Mouse (Mus musculus) neutrophil, adult 65 days (primary cell): Measurements from ENCODE around the gene Rhbdl1. TPM values are rescaled to one million over a fixed set of nuclear protein-coding genes. Genes with fewer than 3 reads are reported as not detected.

Source experiments
- total RNA-seq: library from RNA; stranded (reverse); gene quantifications from 2 replicates; pipeline ENCODE4 v1.2.4, GENCODE M21; 2023

Gene Rhbdl1
- 0.64 and 1.3 TPM in 2 replicates for total RNA-seq

DNA sequence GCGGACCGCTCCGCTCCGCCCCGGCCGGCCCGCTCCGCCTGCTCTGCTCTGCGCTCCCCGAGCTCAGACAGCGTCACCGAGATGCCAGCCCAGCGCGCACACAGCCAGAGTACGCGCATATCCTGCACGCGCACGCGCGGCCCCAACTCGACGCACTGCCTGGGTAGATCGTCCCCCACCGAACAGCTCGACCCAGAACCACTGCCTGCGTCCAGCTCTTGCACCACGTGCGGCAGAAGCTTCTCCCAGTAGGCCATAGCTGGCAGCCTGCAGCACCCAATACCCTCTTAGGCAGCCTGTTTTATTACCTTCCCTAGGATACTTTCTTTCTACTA is at the start of gene Rhbdl1:
TSS of gene Rhbdl1 (minus strand) at position 220 of the 335 bp plus-strand sequence.

DNA sequence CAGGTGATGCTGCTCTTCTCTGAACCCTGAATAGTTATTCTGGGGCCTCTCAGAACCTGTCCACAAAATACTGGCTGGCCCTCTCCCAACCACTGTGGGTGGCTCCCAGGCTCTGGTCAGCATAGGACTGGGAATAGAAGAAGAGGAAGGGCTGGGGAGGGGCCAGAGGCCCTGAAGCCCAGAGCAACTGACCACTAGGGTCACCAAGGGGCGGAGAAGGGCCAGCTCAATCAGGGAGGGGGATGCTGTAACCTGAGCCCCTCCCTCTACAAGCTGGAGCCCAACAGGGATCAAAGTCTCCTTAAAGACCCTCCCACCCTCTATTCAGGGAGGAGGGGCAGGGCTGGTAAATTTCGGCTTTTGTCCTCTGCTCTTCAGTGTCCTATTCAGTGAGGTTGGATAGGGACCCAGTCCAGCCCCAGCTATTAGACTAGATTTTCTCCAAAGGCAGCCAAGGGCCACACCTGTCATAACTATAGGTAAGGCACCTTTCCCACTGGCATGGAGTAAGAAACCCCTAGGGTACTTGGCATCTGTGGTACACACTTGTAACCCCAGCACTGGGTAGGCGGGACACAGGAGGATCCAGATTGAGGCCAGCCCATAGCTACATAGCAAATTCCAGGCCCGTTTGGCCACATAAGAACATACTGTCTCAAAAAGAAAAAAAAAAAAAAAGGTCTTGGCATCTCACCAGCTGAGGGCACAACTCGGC is 43.3 kb upstream of the Rhbdl1 start, which contains the start of gene Wfikkn1:
TSS of gene Wfikkn1 (minus strand) at position 663 of the 715 bp plus-strand sequence.

DNA sequence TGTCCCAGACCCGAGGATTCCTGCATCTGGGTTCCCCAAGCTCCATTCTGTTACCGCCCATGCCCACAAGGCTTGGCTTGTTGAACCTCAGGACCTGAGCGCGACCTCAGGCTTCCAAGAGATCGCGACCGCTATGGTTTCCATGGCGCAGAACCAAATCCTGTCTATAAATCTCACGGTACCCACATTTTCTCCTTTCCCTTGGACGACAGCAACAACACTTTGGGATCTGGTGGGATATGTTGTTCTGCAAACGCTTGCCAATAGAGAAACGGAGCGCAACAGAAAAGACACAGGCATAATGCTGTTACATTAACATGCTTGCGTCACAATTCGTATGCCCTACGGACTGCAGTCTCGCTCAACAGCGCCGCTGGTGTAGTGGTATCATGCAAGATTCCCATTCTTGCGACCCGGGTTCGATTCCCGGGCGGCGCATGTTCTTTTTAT is 37.7 kb upstream of the Rhbdl1 start, which contains the start of gene Mettl26:
TSS of gene Mettl26 (plus strand) at position 354 of the 450 bp plus-strand sequence.

DNA sequence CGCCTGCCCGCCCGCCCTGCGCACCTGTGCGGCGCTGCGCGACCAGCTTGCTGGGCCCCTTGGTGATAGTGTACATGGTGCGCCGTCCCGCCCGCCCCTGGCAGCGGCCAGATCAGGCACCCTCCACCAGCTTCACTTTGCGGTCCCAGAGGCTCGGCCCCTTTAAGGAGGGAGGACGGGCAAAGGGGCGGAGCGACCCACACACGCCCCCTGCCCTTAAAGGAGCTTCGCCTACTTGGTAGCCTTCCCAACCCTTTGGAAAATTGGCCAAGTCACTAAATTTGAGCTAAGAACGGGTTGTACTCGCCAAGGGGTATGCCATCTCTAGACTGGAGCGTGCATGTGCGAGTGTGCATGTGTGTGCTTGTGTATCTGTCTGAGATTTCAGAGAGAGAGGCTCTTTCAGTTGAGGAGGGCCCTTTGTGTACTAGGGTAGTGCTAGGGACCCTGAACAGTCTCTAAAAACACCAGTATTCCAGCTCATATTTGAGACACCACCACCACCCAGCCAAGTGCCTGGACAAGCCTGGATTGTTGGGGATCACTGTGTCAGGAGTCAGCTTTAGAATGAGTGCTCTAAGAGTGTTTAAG is 31.6 kb upstream of the Rhbdl1 start, which contains the start of gene Mcrip2:
TSS of gene Mcrip2 (minus strand) at position 164 of the 591 bp plus-strand sequence.

DNA sequence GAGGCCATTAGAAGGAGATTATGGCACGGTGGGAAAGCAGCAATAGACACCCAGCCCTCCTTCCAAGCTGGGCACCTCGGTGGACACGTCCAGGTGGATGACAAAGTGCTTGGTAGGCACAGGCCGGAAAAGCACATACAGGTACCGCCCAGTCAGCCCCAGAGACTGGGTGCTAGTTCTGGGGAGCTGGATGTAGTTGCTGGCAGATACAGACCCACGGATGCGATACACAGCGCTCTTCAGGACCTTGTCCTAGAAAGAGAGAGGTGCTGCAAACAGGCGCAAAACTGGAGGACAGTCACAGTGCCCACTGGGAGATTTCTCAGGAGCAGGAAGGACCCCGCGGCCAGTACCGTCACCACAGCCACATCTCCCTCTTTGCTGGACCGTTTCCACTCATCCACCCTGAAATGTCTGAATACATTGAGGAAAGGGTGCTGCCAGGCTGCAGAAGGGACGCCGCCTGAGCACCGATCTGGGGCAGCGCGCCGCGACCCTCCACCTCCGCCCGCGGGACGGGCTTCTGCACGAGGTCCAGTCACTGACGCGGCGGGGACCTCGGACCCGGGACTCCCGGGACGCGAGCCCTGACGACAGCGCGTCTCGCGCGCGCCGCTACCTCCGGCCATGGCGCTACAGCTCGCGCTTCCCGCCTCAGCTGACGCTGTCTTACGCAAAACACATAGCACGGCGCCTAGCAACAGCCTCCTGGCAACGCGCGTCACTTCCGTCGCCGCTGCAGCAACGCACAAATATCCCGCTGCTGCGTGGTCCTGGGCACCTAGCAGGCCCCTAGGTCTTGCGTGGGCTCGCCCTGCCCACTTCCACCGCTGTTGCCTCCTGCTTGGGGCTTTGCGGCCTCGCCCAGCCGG is 24.0 kb upstream of the Rhbdl1 start, which contains the start of gene Wdr90:
TSS of gene Wdr90 (minus strand) at position 670 of the 872 bp plus-strand sequence.

DNA sequence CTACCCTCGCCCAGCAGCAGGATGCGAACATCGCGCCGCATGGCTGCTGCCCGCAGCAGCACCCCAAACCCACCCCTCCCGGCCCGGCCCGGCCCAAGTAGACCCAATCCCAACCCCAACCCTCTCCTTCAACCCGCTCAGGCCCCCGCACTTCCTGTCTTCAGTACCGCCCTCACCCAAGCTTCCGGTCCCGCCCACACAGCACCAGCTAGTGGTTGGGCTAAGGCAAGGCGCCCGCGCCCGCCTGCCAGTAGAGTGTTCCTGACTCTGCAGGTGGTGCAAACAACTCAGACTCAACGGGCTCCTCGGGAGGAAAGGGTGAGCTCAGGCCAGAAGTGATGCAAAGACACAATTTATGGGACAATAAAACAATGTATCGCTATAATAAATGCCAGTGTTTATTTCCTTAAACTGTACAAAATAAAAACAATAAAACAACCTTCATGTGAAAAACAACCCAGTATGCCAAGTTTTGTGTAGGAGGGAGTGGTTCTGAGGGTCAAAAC is 7.4 kb upstream of the Rhbdl1 start, which contains the start of gene Rhot2:
TSS of gene Rhot2 (minus strand) at position 456 of the 506 bp plus-strand sequence.

DNA sequence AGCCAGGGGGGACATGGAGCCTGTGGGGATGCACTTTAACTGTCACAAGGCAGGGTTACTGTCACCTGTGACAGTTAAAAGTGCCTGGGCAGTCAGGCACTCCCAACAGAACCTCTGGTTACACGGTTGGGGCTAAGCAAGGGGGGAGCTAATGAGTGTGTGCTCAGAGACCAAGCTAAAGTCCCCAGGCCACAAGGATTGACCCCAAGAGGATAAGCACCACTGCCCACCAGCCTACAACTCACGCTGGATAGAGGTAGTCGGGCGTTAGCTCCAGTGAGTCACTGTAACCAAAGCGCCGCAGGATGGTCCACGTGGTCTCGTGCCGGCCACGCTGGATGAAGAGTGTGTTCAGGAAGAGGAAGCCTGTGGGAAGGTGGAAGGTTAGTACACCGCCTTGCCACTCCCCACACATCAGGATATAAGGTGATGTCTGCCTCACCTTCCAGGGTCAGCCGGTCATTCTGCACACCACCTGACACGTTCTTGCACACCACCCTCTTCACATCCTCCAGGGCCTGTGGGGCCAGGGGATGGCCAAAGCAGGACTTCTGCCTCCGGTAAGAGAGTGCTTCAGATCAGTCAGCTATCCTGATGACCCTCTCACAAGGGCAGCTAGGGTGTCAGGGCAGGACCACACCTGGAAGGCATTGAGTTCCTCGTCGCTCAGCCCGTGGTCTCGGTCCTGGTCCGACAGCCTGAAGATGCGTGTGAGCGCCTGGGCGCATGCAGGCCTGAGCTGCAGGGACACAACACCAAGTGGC is 4.2 kb upstream of the Rhbdl1 start, which contains the start of gene Gm20683:
TSS of gene Gm20683 (minus strand) at position 647 of the 764 bp plus-strand sequence.

DNA sequence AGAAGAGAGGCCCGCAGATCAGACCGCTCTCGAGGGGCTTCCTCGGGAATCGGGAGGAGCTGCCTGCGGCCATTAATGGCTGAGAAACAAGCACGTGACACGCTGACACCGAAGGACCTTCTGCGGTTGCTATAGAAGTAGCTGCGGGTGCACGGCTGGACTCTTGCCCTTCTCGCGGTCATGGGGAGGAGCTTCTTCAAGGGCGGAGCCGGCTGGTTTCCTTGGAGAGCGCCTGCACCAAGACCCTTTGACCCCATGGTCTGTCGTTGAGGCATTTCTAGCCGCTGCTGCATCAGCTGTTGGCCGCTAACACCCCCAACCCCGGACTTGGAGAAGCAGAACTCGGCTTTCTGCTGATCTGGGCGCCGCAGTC is 3.8 kb downstream of the Rhbdl1 start, which contains the start of gene Stub1:
TSS of gene Stub1 (minus strand) at position 114 of the 373 bp plus-strand sequence.

DNA sequence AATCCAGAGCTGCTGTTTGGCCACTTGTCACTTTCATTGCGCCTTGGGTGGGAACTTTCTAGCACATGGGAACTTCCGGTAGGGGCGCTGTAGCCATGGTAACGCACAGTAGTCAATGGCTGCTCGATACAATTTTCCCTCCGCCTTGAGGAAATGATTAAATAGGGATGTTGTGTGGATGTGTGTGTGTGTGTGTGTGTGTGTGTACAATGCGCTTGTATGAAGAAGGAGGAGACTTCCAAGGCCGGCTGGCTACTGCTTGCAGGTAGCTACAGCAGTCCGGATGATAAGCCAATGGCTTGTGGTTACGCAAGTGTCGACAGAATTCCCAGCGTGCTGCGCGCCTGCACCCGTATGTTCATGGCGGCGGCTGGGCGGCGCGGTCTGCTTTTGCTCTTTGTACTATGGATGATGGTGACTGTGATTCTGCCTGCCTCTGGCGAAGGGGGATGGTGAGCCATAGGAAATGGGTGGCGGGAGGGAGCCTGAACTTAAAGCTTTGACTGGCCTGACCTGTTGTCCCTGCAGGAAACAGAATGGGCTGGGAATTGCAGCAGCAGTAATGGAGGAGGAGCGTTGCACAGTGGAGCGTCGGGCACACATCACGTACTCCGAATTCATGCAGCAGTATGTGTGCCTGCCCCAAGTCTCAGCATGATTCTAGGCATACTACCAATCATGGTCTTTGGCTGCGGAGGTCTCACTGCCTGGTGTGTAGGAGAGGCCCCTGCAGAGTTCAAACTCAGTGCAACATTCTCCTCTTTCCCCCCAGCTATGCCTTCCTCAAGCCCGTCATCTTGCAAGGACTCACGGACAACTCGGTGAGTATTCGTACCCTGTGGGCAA is 8.2 kb downstream of the Rhbdl1 start, which contains the start of gene Jmjd8:
TSS of gene Jmjd8 (plus strand) at position 156 of the 846 bp plus-strand sequence.

DNA sequence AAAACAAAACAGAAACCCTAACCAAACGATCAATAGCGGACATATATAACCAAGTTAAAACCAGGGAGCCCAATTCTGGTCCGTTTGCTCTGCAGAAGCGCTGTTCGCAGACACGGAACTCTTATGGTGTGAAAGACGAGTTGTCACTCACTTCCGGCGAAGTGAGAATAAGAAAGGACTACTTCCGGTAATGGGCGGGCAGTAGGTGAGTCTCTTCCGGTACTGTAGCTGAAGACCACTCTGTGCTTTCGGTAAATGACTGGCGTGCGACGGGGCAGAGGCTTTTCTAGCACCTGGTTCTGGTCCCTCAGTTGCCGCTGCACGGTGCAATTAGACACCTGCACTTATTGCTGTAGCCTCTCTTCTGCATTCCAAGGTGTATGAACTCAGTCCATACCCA is 13.6 kb downstream of the Rhbdl1 start, which contains the start of gene Wdr24:
TSS of gene Wdr24 (plus strand) at position 176 of the 400 bp plus-strand sequence.

DNA sequence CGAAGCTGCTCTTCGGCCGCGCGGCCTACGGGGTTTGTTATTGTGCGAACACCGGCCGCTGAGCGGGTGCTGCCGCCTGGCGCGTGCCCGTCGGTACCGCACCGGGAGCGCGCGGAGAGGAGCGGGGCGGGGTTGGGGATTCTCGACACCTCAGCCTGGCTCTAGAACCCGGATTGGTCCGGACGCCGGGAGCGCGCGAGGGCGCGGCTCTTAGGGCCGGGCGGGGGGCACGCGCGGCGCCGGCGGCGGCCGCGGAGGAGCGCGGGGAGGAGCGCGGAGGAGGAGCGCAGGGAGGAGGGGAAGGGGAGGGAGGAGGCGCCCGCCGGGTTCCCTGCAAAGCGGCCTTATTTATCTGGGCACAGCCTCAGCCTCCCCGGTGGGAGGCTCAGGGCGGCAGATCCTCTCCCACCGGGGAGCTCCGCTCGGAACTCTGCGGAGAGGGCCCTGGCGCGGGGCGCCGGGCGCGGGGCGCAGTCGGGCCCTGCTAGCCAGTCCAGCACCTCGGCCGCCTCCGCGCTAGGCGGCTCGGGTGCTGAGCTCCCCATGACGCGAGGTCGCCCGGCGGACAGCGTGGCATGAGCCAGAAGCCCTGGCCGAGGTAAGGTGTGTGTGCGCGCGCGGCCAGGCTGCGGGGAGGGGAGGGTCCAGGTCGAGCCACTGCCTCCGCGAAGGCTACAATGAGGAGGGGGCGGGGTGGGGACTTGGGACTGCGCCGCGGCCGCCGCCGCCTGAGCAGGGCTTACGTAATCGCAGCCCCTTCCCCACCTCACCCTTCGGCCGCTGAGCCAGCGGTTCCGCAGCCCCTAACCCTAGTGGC is 28.1 kb downstream of the Rhbdl1 start, which contains the start of gene Fbxl16:
TSS of gene Fbxl16 (plus strand) at position 297 of the 817 bp plus-strand sequence.

DNA sequence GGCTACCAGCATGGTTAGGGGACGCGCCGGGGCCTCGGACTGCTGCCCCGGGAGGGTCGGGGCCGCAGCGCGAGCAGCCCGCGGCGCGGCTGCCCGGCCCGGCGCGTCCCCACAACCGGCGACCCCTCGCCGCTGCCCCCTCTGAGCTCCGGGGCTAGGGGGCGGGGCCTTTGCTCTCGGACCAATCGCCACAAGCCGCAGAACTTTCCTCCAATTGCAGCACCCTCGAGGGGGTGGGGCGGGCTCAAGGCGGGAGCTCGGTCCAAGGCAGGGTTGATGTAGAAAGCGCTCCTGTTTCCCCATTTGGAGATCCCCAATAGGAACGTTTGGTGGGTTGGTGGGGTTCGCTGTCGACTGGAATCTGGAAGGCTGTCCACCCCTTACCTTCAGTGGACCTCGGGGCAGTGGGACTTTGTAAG is 40.1 kb downstream of the Rhbdl1 start, which contains the start of gene Metrn:
TSS of gene Metrn (minus strand) at position 186 of the 419 bp plus-strand sequence.

DNA sequence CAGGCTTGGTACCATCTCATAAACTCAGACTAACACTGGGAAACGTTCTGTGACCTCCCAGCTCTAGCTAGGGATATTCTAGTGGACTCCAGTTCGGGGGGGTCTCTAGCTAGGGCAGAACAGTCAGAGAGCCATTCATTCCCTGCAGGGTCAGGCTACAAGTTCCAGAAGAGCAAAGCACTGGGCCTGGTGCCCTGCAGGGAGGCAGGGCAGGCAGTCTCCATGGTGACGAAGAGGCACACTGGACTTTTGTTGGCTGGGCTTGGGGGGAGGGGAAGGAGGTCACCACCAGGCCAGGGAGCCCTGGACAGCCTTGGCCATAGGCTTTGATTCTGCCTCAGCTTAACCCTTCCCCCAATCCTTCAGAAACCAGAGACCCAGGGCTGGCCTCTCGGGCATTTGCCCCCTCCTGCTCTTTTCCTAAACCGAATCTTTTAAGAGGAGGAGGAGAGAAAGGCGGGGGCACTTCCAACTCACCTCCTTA is 41.4 kb downstream of the Rhbdl1 start, which contains the start of gene AC134908.4:
TSS of gene AC134908.4 (minus strand) at position 51 of the 484 bp plus-strand sequence.

DNA sequence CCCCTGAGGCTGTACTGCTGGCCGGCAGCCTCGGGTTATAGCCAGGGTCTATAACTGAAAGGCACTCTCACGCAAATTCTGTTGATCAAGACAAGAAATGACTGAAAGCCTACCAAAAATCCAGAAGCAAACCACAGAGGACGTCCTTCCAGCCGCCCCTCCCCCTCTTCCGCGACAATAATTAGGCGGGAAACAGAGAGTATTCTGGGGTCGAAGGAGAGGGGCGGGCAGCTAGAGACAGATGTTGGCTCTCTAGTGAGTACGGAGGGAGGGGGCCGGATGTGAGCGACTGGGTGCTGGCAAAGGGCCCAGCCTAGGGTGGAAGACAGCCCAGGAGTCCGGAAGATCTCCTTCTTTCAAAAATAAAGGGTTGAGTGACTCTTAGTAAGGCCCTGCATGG is 44.5 kb downstream of the Rhbdl1 start, which contains the start of gene Fam173a:
TSS of gene Fam173a (minus strand) at position 287 of the 400 bp plus-strand sequence.

DNA sequence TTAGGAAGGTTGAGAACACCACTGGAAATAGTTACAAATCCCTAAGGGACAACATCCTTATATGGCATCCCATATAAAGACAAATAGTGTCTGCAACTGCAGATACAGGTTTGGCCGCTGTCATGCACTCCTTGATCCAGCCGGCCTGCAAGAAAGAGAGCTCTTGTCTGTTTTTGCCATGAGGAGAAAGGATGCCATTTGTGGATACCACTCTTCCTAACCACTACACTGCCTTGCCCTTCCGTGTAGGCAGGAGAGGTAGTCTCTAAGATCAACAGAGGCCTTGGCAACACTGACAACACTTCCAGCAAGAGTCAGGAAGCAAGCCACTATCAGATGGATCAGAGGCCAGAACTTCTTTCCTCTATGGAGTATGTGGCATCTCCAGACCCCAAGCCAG is 50.8 kb downstream of the Rhbdl1 start, which contains the start of gene Ccdc78:
TSS of gene Ccdc78 (plus strand) at position 301 of the 400 bp plus-strand sequence.

DNA sequence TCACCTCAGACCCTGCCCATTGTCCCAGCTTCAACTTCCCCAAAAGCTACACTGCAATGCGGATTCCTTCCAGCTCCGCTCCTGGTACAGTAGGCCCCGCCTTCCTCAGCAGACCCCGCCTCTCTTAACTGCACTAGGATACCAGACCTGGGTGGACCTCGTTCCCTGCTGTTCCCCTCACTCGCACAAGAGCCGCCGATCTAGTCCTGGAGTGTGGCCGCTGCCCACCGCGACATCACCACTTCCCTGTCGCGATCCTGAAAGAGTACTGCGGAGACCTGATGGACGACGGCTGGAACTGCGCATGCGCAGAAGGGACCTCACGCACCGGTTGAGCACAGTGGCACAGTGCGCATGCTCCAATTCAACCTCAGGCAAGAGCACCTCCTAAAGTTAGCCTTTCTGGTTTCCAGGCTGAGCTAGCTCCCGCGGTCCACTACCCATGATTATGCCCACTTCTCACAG is 51.8 kb downstream of the Rhbdl1 start, which contains the start of gene Haghl:
TSS of gene Haghl (minus strand) at position 393 of the 465 bp plus-strand sequence.

